Mouse (Mus musculus): ENCODE results near the gene Vps72. TPM values are rescaled to one million over a fixed set of nuclear protein-coding genes. Genes with fewer than 3 reads are reported as not detected.

The Vps72 gene
- polyA plus RNA-seq, 1 experiment from 2014 or later: 327 TPM

DNA sequence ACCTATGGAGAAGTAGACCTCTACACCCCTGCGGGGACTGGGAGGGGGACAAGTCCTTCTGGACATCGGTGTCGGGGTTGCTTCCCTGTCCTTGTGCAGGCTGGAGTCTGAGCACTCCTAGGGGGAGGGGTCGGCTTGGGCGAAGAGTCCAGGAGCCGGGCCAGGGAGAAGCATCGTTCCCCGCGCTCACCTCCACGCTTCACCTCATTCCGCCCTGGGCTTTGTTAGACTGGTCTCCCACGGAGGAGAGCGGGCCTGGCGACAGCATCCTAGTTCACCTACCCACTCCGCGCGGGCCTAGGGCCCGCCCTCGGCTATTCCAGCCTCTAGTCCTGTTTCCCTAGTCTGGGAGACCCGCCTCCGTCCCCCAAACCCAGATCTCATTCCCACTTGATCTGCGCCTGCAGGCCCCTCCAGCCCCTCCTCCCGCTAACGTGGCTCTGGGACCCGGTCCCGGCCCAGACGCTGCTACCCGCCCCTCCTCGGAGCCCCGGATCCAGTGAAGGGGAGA, 50.3 kb downstream of the Vps72 start:
- Histone ChIP-seq H3K4me3 (peak overlapping the region; percentile 73), H3K36me3 (peaks cover 37% of the 10 kb centered on the region), H3K4me1 (peaks cover 43% of the 10 kb centered on the region), H3K27ac (peak overlapping the region; percentile 82), H3K9me3 (replicated peaks) (no peaks in the 10 kb centered on the region), H3K27me3 (ENCODE audit: low read depth, poor library complexity, severe bottlenecking) (peaks cover 25% of the 10 kb centered on the region)
- peak; percentile 64 for DNase-seq (ENCODE audit: low spot score)
- WGBS: under 1% methylated on average over 30 of the region's 30 CpGs

DNA sequence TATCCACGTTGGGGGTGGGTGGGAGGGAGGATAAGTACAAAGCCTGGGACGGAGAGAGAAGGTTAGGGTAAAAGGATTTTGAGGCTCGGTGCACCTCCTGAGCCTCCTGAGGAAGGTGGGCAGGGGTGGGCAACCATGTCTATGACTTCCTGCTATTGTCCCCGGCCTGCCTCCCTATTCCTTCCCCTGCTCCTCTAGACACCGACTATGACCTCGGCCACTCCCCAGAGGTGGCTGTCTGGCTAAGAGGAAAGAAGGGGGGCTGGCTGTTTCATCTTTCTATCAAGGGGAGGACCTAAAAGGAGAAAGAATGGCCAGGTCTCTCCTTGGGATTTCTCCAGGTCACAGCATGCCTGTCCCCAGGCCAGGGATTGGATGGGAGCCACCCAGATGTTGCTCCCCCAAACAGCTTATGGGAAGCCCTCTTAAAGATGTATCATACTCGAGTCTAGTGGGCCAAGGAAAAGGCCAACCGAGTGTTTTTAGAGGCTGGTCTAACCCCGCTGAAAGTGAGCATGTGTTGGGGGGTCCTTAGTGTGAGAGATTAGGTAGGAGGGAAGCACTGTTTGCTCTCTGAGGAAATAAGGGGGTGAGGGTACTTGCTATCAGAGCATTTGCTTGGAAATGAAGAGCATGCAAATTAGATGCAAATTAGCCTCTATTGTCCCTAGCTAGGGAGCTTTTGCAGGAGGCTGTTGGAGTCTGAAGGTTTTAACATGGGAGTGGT, 51.0 kb downstream of the Vps72 start:
- H3K27ac ChIP-seq: peak overlapping the region; percentile 82
- no peaks in the 10 kb centered on the region for H3K9me3 ChIP-seq (replicated peaks)
- WGBS: 7% methylated on average over 9 of the region's 9 CpGs
- H3K27me3 ChIP-seq (ENCODE audit: low read depth, poor library complexity, severe bottlenecking): peaks cover 25% of the 10 kb centered on the region
- peaks cover 43% of the 10 kb centered on the region for H3K4me1 ChIP-seq
- DNase-seq (ENCODE audit: low spot score): no peak
- peaks cover 44% of the 10 kb centered on the region for H3K36me3 ChIP-seq
- H3K4me3 ChIP-seq: peak overlapping the region; percentile 73

DNA sequence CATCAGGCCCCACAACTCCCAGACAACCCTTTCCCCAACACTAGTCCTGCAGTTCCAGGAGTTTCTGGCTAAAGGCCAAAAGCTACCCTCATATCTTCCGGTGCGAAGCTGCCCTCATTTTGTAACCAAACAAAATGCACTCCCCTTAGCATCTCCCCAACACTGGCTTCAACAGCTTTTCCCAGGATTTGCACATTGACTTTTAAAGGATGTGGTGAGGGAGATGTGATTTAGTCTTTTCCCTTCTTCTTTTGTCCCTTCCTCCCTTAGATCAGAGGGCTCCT, 51.5 kb downstream of the Vps72 start:
- H3K4me3 ChIP-seq: peak overlapping the region; percentile 73
- no peaks in the 10 kb centered on the region for H3K9me3 ChIP-seq (replicated peaks)
- WGBS: 61% methylated on average over 2 of the region's 2 CpGs
- no peak overlapping the region for H3K27ac ChIP-seq
- H3K27me3 ChIP-seq (ENCODE audit: low read depth, poor library complexity, severe bottlenecking): peaks cover 25% of the 10 kb centered on the region
- H3K4me1 ChIP-seq: peaks cover 43% of the 10 kb centered on the region
- H3K36me3 ChIP-seq: peaks cover 49% of the 10 kb centered on the region
- DNase-seq (ENCODE audit: low spot score): no peak

DNA sequence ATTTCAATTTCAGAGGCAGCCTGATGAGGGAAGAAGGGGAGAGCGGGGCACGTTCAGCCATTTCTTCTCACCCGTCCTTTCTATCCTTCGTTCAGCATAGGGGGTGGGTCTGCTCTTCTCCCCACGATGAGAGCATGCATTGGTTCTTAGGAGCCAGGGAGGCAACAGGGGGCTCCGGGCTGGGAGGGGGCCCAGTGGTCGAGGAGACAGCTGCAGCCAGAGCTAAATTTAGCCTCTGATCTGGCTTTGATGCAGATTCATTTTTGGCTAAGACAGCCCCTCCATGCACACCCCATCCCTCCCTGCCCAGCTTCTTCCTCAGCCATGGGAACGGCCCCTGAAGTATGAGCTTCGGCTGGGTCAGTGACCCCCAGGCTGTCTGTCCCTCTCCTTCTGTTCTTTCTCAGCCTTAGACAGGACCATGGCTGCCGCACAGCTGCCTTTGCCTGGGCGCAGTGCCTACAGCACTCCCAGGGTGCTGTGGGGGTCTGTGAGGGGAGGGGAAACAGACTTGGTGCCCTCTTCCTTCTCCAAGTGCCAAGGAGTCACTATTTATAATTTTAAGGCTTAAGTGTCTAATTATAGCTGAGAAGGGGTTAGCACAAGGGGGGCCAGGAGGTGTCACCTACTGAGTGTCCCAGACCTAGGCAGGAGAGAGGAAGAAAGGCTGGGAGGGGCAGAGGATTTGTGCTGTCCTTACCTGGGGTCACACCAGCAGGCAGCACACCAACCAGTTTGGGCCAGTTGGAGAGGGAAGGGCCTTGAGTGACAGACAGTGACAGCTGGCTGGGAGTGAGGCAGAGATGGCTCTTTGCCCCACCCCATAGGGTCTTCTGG, 52.8 kb downstream of the Vps72 start:
- peaks cover 29% of the 10 kb centered on the region for H3K27me3 ChIP-seq (ENCODE audit: low read depth, poor library complexity, severe bottlenecking)
- H3K36me3 ChIP-seq: peaks cover 62% of the 10 kb centered on the region
- no peak for DNase-seq (ENCODE audit: low spot score)
- peaks cover 43% of the 10 kb centered on the region for H3K4me1 ChIP-seq
- no peaks in the 10 kb centered on the region for H3K9me3 ChIP-seq (replicated peaks)
- 56% methylated on average over 11 of the region's 11 CpGs for WGBS
- 0 out of 2 replicates have a peak overlapping the region, but pooled peaks have one; percentile 4 for H3K27ac ChIP-seq
- no peak overlapping the region for H3K4me3 ChIP-seq

DNA sequence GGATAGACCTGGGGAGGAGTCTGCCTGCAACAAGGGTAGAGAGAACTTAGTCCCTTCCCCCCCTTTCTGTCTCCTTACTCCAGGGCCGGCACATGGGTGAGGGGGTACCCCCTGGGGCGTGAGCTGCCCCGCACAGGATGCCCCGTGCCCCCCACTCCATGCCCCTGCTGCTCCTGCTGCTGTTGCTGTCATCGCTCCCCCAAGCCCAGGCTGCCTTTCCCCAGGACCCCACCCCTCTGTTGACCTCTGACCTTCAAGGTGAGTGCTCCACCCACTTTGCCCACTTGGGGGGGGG, 53.4 kb downstream of the Vps72 start:
- Histone ChIP-seq H3K36me3 (peaks cover 68% of the 10 kb centered on the region), H3K4me1 (peaks cover 43% of the 10 kb centered on the region), H3K9me3 (replicated peaks) (no peaks in the 10 kb centered on the region), H3K27ac (0 out of 2 replicates have a peak overlapping the region, but pooled peaks have one; percentile 4), H3K4me3 (no peak overlapping the region), H3K27me3 (ENCODE audit: low read depth, poor library complexity, severe bottlenecking) (peaks cover 29% of the 10 kb centered on the region)
- no peak for DNase-seq (ENCODE audit: low spot score)
- WGBS: 61% methylated on average over 5 of the region's 5 CpGs

DNA sequence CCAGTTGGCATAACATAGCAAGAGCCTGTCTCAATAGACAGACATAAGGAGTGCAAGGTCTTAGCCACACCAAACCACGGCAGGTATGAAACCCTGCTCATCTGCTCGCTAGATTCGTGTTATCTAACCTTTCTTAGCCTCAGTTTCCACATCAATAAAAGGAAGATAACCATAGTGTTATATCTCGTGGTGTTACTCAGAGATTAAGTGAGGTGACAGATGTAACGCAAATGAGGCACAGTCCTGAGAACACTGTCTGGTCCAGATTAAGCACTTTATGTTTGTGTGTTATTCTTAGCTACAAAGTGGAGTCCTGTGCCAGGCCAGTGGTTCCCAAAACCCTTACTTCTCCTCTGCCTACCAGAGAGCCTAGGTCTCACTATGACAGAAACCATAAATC, 54.0 kb downstream of the Vps72 start:
- no peak overlapping the region for H3K4me3 ChIP-seq
- no peaks in the 10 kb centered on the region for H3K9me3 ChIP-seq (replicated peaks)
- peaks cover 74% of the 10 kb centered on the region for H3K36me3 ChIP-seq
- no peak overlapping the region for H3K27ac ChIP-seq
- WGBS: 87% methylated on average over 5 of the region's 5 CpGs
- H3K4me1 ChIP-seq: peaks cover 39% of the 10 kb centered on the region
- no peak for DNase-seq (ENCODE audit: low spot score)
- H3K27me3 ChIP-seq (ENCODE audit: low read depth, poor library complexity, severe bottlenecking): peaks cover 30% of the 10 kb centered on the region

DNA sequence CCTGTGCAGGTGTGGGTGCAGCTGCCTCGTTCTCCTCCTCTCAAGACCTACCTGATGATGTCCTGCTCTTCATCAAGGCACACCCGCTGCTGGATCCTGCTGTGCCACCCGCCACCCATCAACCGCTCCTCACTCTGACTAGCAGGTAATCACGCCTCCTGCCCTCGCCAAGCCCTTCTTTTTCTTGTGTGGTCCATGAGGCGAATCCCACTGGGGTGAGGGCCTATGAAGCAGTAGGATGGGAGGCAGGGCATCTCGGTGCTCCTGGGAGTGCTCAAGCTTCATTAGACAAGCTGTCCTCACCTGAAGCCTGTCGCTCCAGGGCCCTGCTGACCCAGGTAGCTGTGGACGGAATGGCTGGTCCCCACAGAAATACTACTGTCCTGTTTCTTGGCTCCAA, 59.2 kb downstream of the Vps72 start:
- peaks cover 22% of the 10 kb centered on the region for H3K4me1 ChIP-seq
- H3K27me3 ChIP-seq (ENCODE audit: low read depth, poor library complexity, severe bottlenecking): peaks cover 67% of the 10 kb centered on the region
- H3K27ac ChIP-seq: no peak overlapping the region
- 92% methylated on average over 10 of the region's 10 CpGs for WGBS
- no peak for DNase-seq (ENCODE audit: low spot score)
- no peaks in the 10 kb centered on the region for H3K9me3 ChIP-seq (replicated peaks)
- peaks cover 90% of the 10 kb centered on the region for H3K36me3 ChIP-seq
- H3K4me3 ChIP-seq: no peak overlapping the region

DNA sequence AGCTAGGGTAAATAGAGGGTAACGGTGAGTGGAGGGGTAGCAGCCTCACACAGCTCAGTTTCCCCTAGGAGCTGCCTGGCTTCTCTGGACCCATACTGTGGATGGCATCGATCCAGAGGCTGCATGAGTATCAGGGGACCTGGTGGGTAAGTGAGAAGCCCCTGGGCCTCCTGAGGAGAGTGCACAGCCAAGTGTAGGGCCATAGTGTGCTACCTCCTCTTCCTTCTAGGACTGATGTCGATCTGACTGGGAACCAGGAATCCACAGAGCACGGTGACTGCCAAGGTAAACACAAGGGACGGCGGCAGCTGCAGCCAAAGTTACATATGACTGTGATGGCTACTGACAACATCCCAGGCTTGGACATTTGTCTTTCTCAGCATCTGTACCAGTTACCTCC, 60.3 kb downstream of the Vps72 start:
- Histone ChIP-seq H3K4me3 (no peak overlapping the region), H3K27me3 (ENCODE audit: low read depth, poor library complexity, severe bottlenecking) (peaks cover 70% of the 10 kb centered on the region), H3K36me3 (peaks cover 78% of the 10 kb centered on the region), H3K4me1 (peaks cover 22% of the 10 kb centered on the region), H3K9me3 (replicated peaks) (no peaks in the 10 kb centered on the region), H3K27ac (no peak overlapping the region)
- DNase-seq (ENCODE audit: low spot score): no peak
- WGBS: 89% methylated on average over 6 of the region's 6 CpGs

Small RNAs within 50 kb of the gene (microRNA-seq; reads per million reads assigned to microRNA genes)
- not detected for gene Mir8099-1

Other genes with a start within 250 kb of the Vps72 start
- 364 and 392 TPM in 2 replicates for gene Psmb4, start 224.1 kb upstream of the Vps72 start, polyA plus RNA-seq (2016; fragmentation: Nextera tagmentation; extraction: Ambion mirVana)
- gene Selenbp1, start 178.0 kb upstream of the Vps72 start, polyA plus RNA-seq (2016; fragmentation: Nextera tagmentation; extraction: Ambion mirVana): 8.5 and 12.5 TPM in 2 replicates
- gene Rfx5, start 156.9 kb upstream of the Vps72 start, polyA plus RNA-seq (2016; fragmentation: Nextera tagmentation; extraction: Ambion mirVana): 6.7 and 10.8 TPM in 2 replicates
- gene Pi4kb, start 136.3 kb upstream of the Vps72 start, polyA plus RNA-seq (2016; fragmentation: Nextera tagmentation; extraction: Ambion mirVana): 18.9 and 22.2 TPM in 2 replicates
- gene Zfp687, start 95.6 kb upstream of the Vps72 start, polyA plus RNA-seq (2016; fragmentation: Nextera tagmentation; extraction: Ambion mirVana): 38.6 and 40.8 TPM in 2 replicates
- 365 and 382 TPM in 2 replicates for gene Psmd4, start 68.4 kb upstream of the Vps72 start, polyA plus RNA-seq (2016; fragmentation: Nextera tagmentation; extraction: Ambion mirVana)
- gene Pip5k1a, start 4.1 kb upstream of the Vps72 start, polyA plus RNA-seq (2016; fragmentation: Nextera tagmentation; extraction: Ambion mirVana): 18.6 and 21.7 TPM in 2 replicates
- 1.2 and 1.4 TPM in 2 replicates for gene Tmod4, start 13.5 kb downstream of the Vps72 start, polyA plus RNA-seq (2016; fragmentation: Nextera tagmentation; extraction: Ambion mirVana)
- 74.1 and 79.7 TPM in 2 replicates for gene Scnm1, start 23.0 kb downstream of the Vps72 start, polyA plus RNA-seq (2016; fragmentation: Nextera tagmentation; extraction: Ambion mirVana)
- gene Lysmd1, start 23.1 kb downstream of the Vps72 start, polyA plus RNA-seq (2016; fragmentation: Nextera tagmentation; extraction: Ambion mirVana): 12.6 and 16.2 TPM in 2 replicates
- 0.35 and 1.9 TPM in 2 replicates for gene Tnfaip8l2, start 31.3 kb downstream of the Vps72 start, polyA plus RNA-seq (2016; fragmentation: Nextera tagmentation; extraction: Ambion mirVana)
- 8.9 and 15.8 TPM in 2 replicates for gene Sema6c, start 49.4 kb downstream of the Vps72 start, polyA plus RNA-seq (2016; fragmentation: Nextera tagmentation; extraction: Ambion mirVana)
- gene Gabpb2, start 106.9 kb downstream of the Vps72 start, polyA plus RNA-seq (2016; fragmentation: Nextera tagmentation; extraction: Ambion mirVana): 11.4 and 13.1 TPM in 2 replicates
- gene Cdc42se1, start 117.7 kb downstream of the Vps72 start, polyA plus RNA-seq (2016; fragmentation: Nextera tagmentation; extraction: Ambion mirVana): 82.6 and 85.3 TPM in 2 replicates
- gene Mllt11, start 121.1 kb downstream of the Vps72 start, polyA plus RNA-seq (2016; fragmentation: Nextera tagmentation; extraction: Ambion mirVana): 12.0 and 12.3 TPM in 2 replicates
- gene Gm128, start 130.6 kb downstream of the Vps72 start, polyA plus RNA-seq (2016; fragmentation: Nextera tagmentation; extraction: Ambion mirVana): 0.65 and 0.92 TPM in 2 replicates
- 0.35 and 0.79 TPM in 2 replicates for gene Bnipl, start 140.2 kb downstream of the Vps72 start, polyA plus RNA-seq (2016; fragmentation: Nextera tagmentation; extraction: Ambion mirVana)
- 25.8 and 33.0 TPM in 2 replicates for gene Mindy1, start 170.3 kb downstream of the Vps72 start, polyA plus RNA-seq (2016; fragmentation: Nextera tagmentation; extraction: Ambion mirVana)
- gene Prune1, start 171.1 kb downstream of the Vps72 start, polyA plus RNA-seq (2016; fragmentation: Nextera tagmentation; extraction: Ambion mirVana): 27.7 and 30.5 TPM in 2 replicates
- gene Anxa9, start 196.2 kb downstream of the Vps72 start, polyA plus RNA-seq (2016; fragmentation: Nextera tagmentation; extraction: Ambion mirVana): 1.2 and 1.6 TPM in 2 replicates
- gene Cers2, start 203.8 kb downstream of the Vps72 start, polyA plus RNA-seq (2016; fragmentation: Nextera tagmentation; extraction: Ambion mirVana): 131 and 144 TPM in 2 replicates
- 57.1 and 62.9 TPM in 2 replicates for gene Setdb1, start 246.2 kb downstream of the Vps72 start, polyA plus RNA-seq (2016; fragmentation: Nextera tagmentation; extraction: Ambion mirVana)

Data from limb, embryonic 10.5 days (tissue).